Mouse (Mus musculus): ENCODE results near the gene Nrp2.

The Nrp2 gene

GRCm38 (mm10) chr1:62780068-62780761, 77.1 kb downstream of the Nrp2 start:
- no peak for DNase-seq (ENCODE audit: low read depth, low spot score)

GRCm38 (mm10) chr1:62782155-62782554, 79.1 kb downstream of the Nrp2 start:
- no peak for DNase-seq (ENCODE audit: low read depth, low spot score)

- DNase-seq (ENCODE audit: low read depth, low spot score): no peak
Measured at GRCm38 (mm10) chr1:62782573-62782972, 79.5 kb downstream of the Nrp2 start.

GRCm38 (mm10) chr1:62783354-62784083, 80.4 kb downstream of the Nrp2 start:
- no peak for DNase-seq (ENCODE audit: low read depth, low spot score)

- no peak for DNase-seq (ENCODE audit: low read depth, low spot score)
Measured at GRCm38 (mm10) chr1:62784084-62784392, 81.0 kb downstream of the Nrp2 start.

- DNase-seq (ENCODE audit: low read depth, low spot score): peak; percentile 42
Measured at GRCm38 (mm10) chr1:62786255-62786654, 83.2 kb downstream of the Nrp2 start.

GRCm38 (mm10) chr1:62787546-62787945, 84.5 kb downstream of the Nrp2 start:
- DNase-seq (ENCODE audit: low read depth, low spot score): no peak

- peak; percentile 76 for DNase-seq (ENCODE audit: low read depth, low spot score)
Measured at GRCm38 (mm10) chr1:62794223-62794895, 91.3 kb downstream of the Nrp2 start.

- no peak for DNase-seq (ENCODE audit: low read depth, low spot score)
Measured at GRCm38 (mm10) chr1:62794896-62795255, 91.8 kb downstream of the Nrp2 start.

GRCm38 (mm10) chr1:62795307-62796037, 92.4 kb downstream of the Nrp2 start:
- DNase-seq (ENCODE audit: low read depth, low spot score): no peak

GRCm38 (mm10) chr1:62796038-62796647, 93.1 kb downstream of the Nrp2 start:
- no peak for DNase-seq (ENCODE audit: low read depth, low spot score)

- no peak for DNase-seq (ENCODE audit: low read depth, low spot score)
Measured at GRCm38 (mm10) chr1:62799427-62799826, 96.3 kb downstream of the Nrp2 start.

GRCm38 (mm10) chr1:62800351-62800750, 97.3 kb downstream of the Nrp2 start:
- DNase-seq (ENCODE audit: low read depth, low spot score): no peak

- no peak for DNase-seq (ENCODE audit: low read depth, low spot score)
Measured at GRCm38 (mm10) chr1:62801429-62801828, 98.3 kb downstream of the Nrp2 start.

GRCm38 (mm10) chr1:62801842-62802241, 98.8 kb downstream of the Nrp2 start:
- no peak for DNase-seq (ENCODE audit: low read depth, low spot score)

- no peak for DNase-seq (ENCODE audit: low read depth, low spot score)
Measured at GRCm38 (mm10) chr1:62803544-62803943, 100.5 kb downstream of the Nrp2 start.

GRCm38 (mm10) chr1:62806014-62806413, 102.9 kb downstream of the Nrp2 start:
- DNase-seq (ENCODE audit: low read depth, low spot score): no peak

- DNase-seq (ENCODE audit: low read depth, low spot score): peak; percentile 50
Measured at GRCm38 (mm10) chr1:62808395-62808794, 105.3 kb downstream of the Nrp2 start.

GRCm38 (mm10) chr1:62809601-62810228, 106.6 kb downstream of the Nrp2 start:
- DNase-seq (ENCODE audit: low read depth, low spot score): peak; percentile 26

- DNase-seq (ENCODE audit: low read depth, low spot score): no peak
Measured at GRCm38 (mm10) chr1:62811141-62811540, 108.1 kb downstream of the Nrp2 start.
